Mouse (Mus musculus) myocyte (in vitro differentiated cells): ENCODE measurements at regions not wholly inside any gene's neighbourhood (a gene's known extent, or its start where the extent isn't known, plus 50 kb on each side); places are given as distances from the start of the nearest gene placed in this dataset.
"Not testable (repeated sequence)": the region's sequence is repeated elsewhere in the genome, so short reads cannot be mapped to it uniquely, and the experiment has no call there.

Experiments used
- H3K27me3 ChIP-seq: one replicate; pipeline ENCODE4 v1.6.1; 2011; ENCODE audit not compliant: control insufficient read depth, insufficient read depth, insufficient read length
- H3K36me3 ChIP-seq: one replicate; pipeline ENCODE4 v1.6.1; 2011; ENCODE audit not compliant: control insufficient read depth, insufficient read depth
- H3K4me2 ChIP-seq: one replicate; pipeline ENCODE4 v1.6.1; 2011; ENCODE audit warnings: low read depth, control low read depth
- H3K4me3 ChIP-seq: one replicate; pipeline ENCODE4 v1.5.1; 2011; ENCODE audit warnings: mild to moderate bottlenecking, control low read depth, moderate library complexity
- H3K79me2 ChIP-seq: one replicate; pipeline ENCODE4 v1.6.1; 2011; ENCODE audit not compliant: control insufficient read depth, insufficient read depth
- H3ac ChIP-seq: one replicate; pipeline ENCODE4 v1.6.1; 2011; ENCODE audit not compliant: control insufficient read depth, insufficient read length
- CEBPB ChIP-seq: IDR thresholded peaks from 2 replicates; pipeline ENCODE4 v1.6.1; 2011; ENCODE audit warnings: mild to moderate bottlenecking, moderate library complexity; ENCODE audit not compliant: poor library complexity, insufficient read depth, severe bottlenecking
- E2F4 ChIP-seq: IDR thresholded peaks from one replicate; pipeline ENCODE4 v1.6.1; 2011; ENCODE audit warnings: mild to moderate bottlenecking, control low read depth, moderate library complexity; ENCODE audit not compliant: insufficient read depth
- MAX ChIP-seq: IDR thresholded peaks from one replicate; pipeline ENCODE4 v1.6.1; 2011; ENCODE audit warnings: low read depth, mild to moderate bottlenecking, control low read depth
- MYOD1 ChIP-seq, 3 experiments: IDR thresholded peaks; one replicate each; pipeline ENCODE4 v1.6.1; 2011; ENCODE audit warnings: control low read depth in 2 of 3, low read depth in 2 of 3, mild to moderate bottlenecking in 2 of 3, moderate library complexity in 1 of 3; ENCODE audit not compliant: insufficient read length in 2 of 3, control insufficient read depth in 1 of 3
- MYOG ChIP-seq, 3 experiments: IDR thresholded peaks; one replicate each; pipeline ENCODE4 v1.6.1; 2011; ENCODE audit warnings: control low read depth in 2 of 3, low read depth in 2 of 3, mild to moderate bottlenecking in 2 of 3; ENCODE audit not compliant: insufficient read length in 2 of 3, control insufficient read depth in 1 of 3, insufficient read depth in 1 of 3
- POLR2A ChIP-seq: IDR thresholded peaks from one replicate; pipeline ENCODE4 v1.6.1; 2011; ENCODE audit warnings: low read depth, mild to moderate bottlenecking, control low read depth, moderate library complexity; ENCODE audit not compliant: insufficient read length
- POLR2AphosphoS2 ChIP-seq: IDR thresholded peaks from one replicate; pipeline ENCODE4 v1.6.1; 2011; ENCODE audit warnings: low read depth, control low read depth; ENCODE audit not compliant: insufficient read length
- REST ChIP-seq: IDR thresholded peaks from one replicate; pipeline ENCODE4 v1.6.1; 2011; ENCODE audit warnings: mild to moderate bottlenecking, control low read depth, moderate library complexity; ENCODE audit not compliant: insufficient read depth, insufficient read length
- SRF ChIP-seq: IDR thresholded peaks from one replicate; pipeline ENCODE4 v1.6.1; 2011; ENCODE audit warnings: low read depth; ENCODE audit not compliant: control insufficient read depth, insufficient read length
- TCF12 ChIP-seq: IDR thresholded peaks from one replicate; pipeline ENCODE4 v1.6.1; 2011; ENCODE audit warnings: mild to moderate bottlenecking, control low read depth; ENCODE audit not compliant: poor library complexity, insufficient read depth, severe bottlenecking
- TCF3 ChIP-seq: IDR thresholded peaks from one replicate; pipeline ENCODE4 v1.6.1; 2011; ENCODE audit warnings: low read depth, control low read depth; ENCODE audit not compliant: insufficient read length
- USF1 ChIP-seq: IDR thresholded peaks from one replicate; pipeline ENCODE4 v1.6.1; 2011; ENCODE audit warnings: low read depth, mild to moderate bottlenecking, control low read depth, moderate library complexity

DNA sequence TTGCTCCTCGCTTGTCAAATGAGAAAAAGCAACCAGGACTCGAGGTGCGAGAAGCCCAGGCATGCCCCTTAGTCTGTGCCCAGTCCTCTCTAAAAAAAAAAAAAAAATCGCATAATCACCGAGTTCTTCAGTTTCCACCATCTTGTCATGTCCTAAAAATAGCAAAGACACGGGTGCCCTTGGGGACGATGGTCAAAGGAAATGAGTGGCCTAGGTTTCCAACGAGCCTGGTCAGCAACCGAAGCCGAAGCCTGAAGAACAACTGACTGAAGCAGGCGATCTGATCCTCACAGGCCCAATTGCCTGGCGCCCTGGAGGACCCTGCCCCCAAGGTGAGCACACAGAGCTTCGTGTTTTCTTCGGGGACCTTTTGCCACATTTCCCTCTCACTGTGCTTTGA, 83.2 kb downstream of the Otx2 start:
- H3K4me2 ChIP-seq = no peak overlapping the region
- no peak for TF ChIP-seq MAX
- no peak for TF ChIP-seq CEBPB
- no peak for TF ChIP-seq MYOG (IDR thresholded peaks at IDR 0.05; ENCODE audit: control insufficient read depth in 1 of 3, insufficient read depth in 1 of 3, insufficient read length in 2 of 3, low read depth in 2 of 3)
- no peak for TF ChIP-seq POLR2AphosphoS2
- H3K27me3 ChIP-seq = peaks cover 17% of the 10 kb centered on the region
- no peaks in the 10 kb centered on the region for H3K36me3 ChIP-seq
- no peak overlapping the region for H3K4me3 ChIP-seq
- no peaks in the 10 kb centered on the region for H3K79me2 ChIP-seq
- no peak overlapping the region for H3ac ChIP-seq

DNA sequence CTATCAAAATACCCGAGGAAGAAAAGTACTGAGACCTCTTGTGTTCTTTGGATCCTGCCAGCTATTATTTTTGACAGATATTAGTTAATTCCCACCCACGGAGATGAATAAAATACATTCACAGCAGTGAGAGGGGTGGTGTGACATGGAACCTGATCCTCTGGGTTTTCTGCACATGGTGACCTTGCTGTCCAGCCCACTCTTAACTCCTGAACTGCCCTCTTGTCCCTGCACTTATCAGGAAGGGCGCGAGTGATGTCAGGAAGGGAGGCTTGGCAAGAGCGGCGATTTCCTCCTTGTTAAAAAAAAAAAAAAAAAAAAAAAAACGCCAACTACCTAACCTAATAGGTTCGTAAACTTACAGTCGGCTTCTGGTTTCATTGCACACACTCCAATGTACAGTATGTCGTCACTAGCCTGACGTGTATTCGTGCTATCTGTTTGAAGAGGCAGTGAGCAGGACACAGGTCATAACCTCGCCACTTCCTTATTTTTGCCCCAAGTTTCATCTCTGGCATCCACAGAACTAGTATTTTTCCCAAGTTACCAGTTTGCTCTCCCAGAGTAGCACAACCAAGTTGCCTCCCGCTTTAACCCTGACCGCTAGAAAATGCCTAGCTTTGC, 83.8 kb downstream of the Otx2 start:
- H3K4me3 ChIP-seq = no peak overlapping the region
- no peak for TF ChIP-seq REST

DNA sequence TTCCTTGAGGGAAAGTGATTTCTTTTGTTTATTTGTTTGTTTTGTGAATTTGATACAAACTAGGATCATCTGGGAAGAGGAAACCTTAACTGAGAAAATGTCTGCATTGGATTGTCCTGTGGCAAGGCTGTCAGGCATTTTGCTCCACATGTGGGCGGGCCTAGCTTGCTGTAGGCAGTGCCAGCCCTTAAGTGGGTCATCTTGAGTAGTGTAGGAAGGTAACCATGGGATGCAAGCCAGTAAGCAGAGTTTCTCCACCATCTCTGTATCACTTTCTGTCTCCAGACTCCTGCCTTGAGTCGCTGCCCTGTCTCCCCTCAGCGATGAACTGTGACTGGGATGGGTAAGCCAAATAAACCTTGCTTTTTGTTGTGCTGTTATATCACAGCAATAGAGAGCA, 87.8 kb downstream of the Otx2 start:
- Histone ChIP-seq H3K36me3 (no peaks in the 10 kb centered on the region), H3K4me3 (no peak overlapping the region), H3K27me3 (no peaks in the 10 kb centered on the region), H3ac (no peak overlapping the region), H3K79me2 (no peaks in the 10 kb centered on the region), H3K4me2 (no peak overlapping the region)
- TF ChIP-seq TCF12 = no peak
- TF ChIP-seq POLR2A = no peak
- TF ChIP-seq SRF = no peak
- TF ChIP-seq MAX = no peak
- no peak for TF ChIP-seq CEBPB
- TF ChIP-seq POLR2AphosphoS2 = no peak

More for the DNA sequence above, 83.8 kb downstream of the Otx2 start:
- Histone ChIP-seq H3K27me3 (peaks cover 14% of the 10 kb centered on the region), H3K36me3 (no peaks in the 10 kb centered on the region), H3K79me2 (no peaks in the 10 kb centered on the region), H3K4me2 (no peak overlapping the region), H3ac (no peak overlapping the region)

DNA sequence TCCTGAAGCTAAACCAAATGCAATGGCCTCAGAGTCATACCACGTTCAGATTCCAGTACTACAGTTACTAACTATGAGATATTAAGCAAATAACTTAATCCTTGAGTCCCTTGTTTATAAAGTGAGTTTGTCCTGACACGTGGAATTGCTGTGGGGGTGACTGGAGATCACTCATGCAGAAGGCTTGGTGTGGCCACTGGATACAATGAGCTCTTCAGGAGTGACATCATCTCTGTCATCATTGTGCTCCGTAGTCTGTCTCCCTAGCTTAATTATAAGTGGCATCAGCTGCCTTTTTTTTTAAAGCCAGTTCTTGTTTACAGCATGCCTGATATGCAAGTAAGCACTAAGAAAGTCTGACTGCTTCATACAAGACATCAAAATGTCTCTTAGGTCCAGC, 89.0 kb downstream of the Otx2 start:
- Histone ChIP-seq H3K27me3 (no peaks in the 10 kb centered on the region), H3K4me2 (no peak overlapping the region), H3ac (no peak overlapping the region), H3K36me3 (no peaks in the 10 kb centered on the region), H3K79me2 (no peaks in the 10 kb centered on the region), H3K4me3 (no peak overlapping the region)
- TF ChIP-seq E2F4 = no peak
- no peak for TF ChIP-seq MYOG (IDR thresholded peaks at IDR 0.05; ENCODE audit: control insufficient read depth in 1 of 3, insufficient read depth in 1 of 3, insufficient read length in 2 of 3, low read depth in 2 of 3)
- TF ChIP-seq SRF = no peak
- TF ChIP-seq POLR2A = no peak
- no peak for TF ChIP-seq USF1
- no peak for TF ChIP-seq TCF12
- no peak for TF ChIP-seq REST
- TF ChIP-seq MAX = no peak
- no peak for TF ChIP-seq CEBPB
- no peak for TF ChIP-seq TCF3
- TF ChIP-seq MYOD1 (IDR thresholded peaks at IDR 0.05; ENCODE audit: control insufficient read depth in 1 of 3, insufficient read length in 2 of 3, low read depth in 2 of 3) = no peak

- H3K4me3 ChIP-seq = no peak overlapping the region
- H3K79me2 ChIP-seq = no peaks in the 10 kb centered on the region
- TF ChIP-seq E2F4 (no peak), SRF (no peak), MYOG (IDR thresholded peaks at IDR 0.05; ENCODE audit: control insufficient read depth in 1 of 3, insufficient read depth in 1 of 3, insufficient read length in 2 of 3, low read depth in 2 of 3) (no peak), MAX (no peak), POLR2AphosphoS2 (no peak), USF1 (no peak), TCF12 (no peak), CEBPB (no peak), MYOD1 (IDR thresholded peaks at IDR 0.05; ENCODE audit: control insufficient read depth in 1 of 3, insufficient read length in 2 of 3, low read depth in 2 of 3) (no peak), REST (no peak), POLR2A (no peak), TCF3 (no peak)
- no peak overlapping the region for H3ac ChIP-seq
- no peak overlapping the region for H3K4me2 ChIP-seq
- H3K27me3 ChIP-seq = no peaks in the 10 kb centered on the region
- no peaks in the 10 kb centered on the region for H3K36me3 ChIP-seq
These were observed 90.1 kb downstream of the Otx2 start for GRCm38 (mm10) chr14:48583516-48583915.

GRCm38 (mm10) chr14:48582080-48582479, 91.5 kb downstream of the Otx2 start:
- Histone ChIP-seq H3K27me3 (no peaks in the 10 kb centered on the region), H3K36me3 (no peaks in the 10 kb centered on the region)
- TF ChIP-seq TCF3 = no peak
- TF ChIP-seq USF1 = no peak
- TF ChIP-seq MYOG (IDR thresholded peaks at IDR 0.05; ENCODE audit: control insufficient read depth in 1 of 3, insufficient read depth in 1 of 3, insufficient read length in 2 of 3, low read depth in 2 of 3) = no peak
- no peak for TF ChIP-seq REST
- no peak for TF ChIP-seq CEBPB
- no peak for TF ChIP-seq TCF12
- TF ChIP-seq MAX = no peak
- no peak for TF ChIP-seq SRF
- TF ChIP-seq E2F4 = no peak
- TF ChIP-seq POLR2AphosphoS2 = no peak
- no peak for TF ChIP-seq POLR2A
- no peak for TF ChIP-seq MYOD1 (IDR thresholded peaks at IDR 0.05; ENCODE audit: control insufficient read depth in 1 of 3, insufficient read length in 2 of 3, low read depth in 2 of 3)

GRCm38 (mm10) chr14:48581308-48581707, 92.3 kb downstream of the Otx2 start:
- H3K4me3 ChIP-seq, H3ac ChIP-seq: not testable (repeated sequence)

More at GRCm38 (mm10) chr14:48582080-48582479, 91.5 kb downstream of the Otx2 start:
- H3K4me2 ChIP-seq = no peak overlapping the region
- H3K4me3 ChIP-seq = no peak overlapping the region
- H3K79me2 ChIP-seq = no peaks in the 10 kb centered on the region
- H3ac ChIP-seq = no peak overlapping the region

More at GRCm38 (mm10) chr14:48581308-48581707, 92.3 kb downstream of the Otx2 start:
- H3K27me3 ChIP-seq, H3K4me2 ChIP-seq, H3K79me2 ChIP-seq, H3K36me3 ChIP-seq: not testable (repeated sequence)
